Mouse (Mus musculus): Measurements from ENCODE around the gene Slc2a13. TPM values are rescaled to one million over a fixed set of nuclear protein-coding genes. Genes with fewer than 3 reads are reported as not detected.

Slc2a13 gene
- polyA plus RNA-seq, 1 experiment from 2014 or later, result 0.44 TPM

DNA sequence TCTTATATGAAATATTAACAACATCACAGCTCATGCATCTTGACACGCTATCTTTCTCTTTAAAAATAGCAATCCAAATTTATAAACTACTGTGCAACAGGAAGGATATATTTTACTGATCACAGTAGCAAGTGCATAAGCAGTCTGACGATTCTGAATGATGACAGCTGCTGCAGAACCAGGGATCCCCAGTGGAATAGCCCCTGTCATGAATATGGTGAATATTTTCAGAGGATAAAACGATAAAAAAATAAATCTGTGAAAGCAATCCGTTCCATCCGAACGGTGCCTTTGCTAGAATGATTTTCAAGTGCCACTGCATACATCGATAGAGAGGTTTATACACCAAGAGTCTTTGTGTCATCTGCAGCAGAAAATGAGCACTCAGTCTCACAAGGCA is 222.1 kb downstream of the Slc2a13 start:
- H3K36me3 ChIP-seq (ENCODE audit: control insufficient read depth, insufficient read depth, low read length), result no peaks in the 10 kb centered on the region
- no peak overlapping the region for H3K9ac ChIP-seq (ENCODE audit: low read depth, low read length)
- ATAC-seq (replicated peaks; ENCODE audit: low FRiP score), result no peak
- H3K4me2 ChIP-seq, result no peak overlapping the region
- H3K4me1 ChIP-seq (replicated peaks; ENCODE audit: control insufficient read depth, insufficient read depth, low read length), result no peaks in the 10 kb centered on the region
- 82% methylated on average over 7 of the region's 7 CpGs for WGBS
- H3K27ac ChIP-seq (ENCODE audit: low read depth, low read length), result no peak overlapping the region
- DNase-seq (ENCODE audit: low spot score), result no peak
- H3K4me3 ChIP-seq (ENCODE audit: low read depth, low read length), result no peak overlapping the region
- H3K9me3 ChIP-seq (ENCODE audit: control insufficient read depth, low read length), result no peaks in the 10 kb centered on the region
- H3K27me3 ChIP-seq (replicated peaks; ENCODE audit: control insufficient read depth, insufficient read depth, low read length), result no peaks in the 10 kb centered on the region

DNA sequence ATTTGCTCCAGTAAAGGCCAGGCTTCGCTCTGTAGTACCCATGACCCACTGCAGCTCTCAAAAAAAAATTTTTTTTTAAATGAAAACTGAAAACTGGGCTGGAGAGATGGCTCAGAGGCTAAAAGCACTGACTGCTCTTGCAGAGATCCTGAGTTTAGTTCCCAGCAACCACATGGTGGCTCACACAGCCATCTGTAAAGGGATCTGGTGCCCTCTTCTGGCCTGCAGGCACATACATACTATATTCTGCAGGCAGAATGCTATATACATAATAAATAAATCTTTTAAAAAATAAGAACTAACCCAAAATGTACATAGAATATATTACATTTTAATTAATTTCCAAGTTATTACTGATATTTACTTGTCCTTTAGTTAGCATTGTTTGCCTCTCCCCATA is 234.7 kb downstream of the Slc2a13 start:
- Histone ChIP-seq H3K36me3 (ENCODE audit: control insufficient read depth, insufficient read depth, low read length) (no peaks in the 10 kb centered on the region), H3K27ac (ENCODE audit: low read depth, low read length) (no peak overlapping the region), H3K4me3 (ENCODE audit: low read depth, low read length) (no peak overlapping the region), H3K9me3 (ENCODE audit: control insufficient read depth, low read length) (no peaks in the 10 kb centered on the region), H3K27me3 (replicated peaks; ENCODE audit: control insufficient read depth, insufficient read depth, low read length) (no peaks in the 10 kb centered on the region), H3K9ac (ENCODE audit: low read depth, low read length) (no peak overlapping the region), H3K4me1 (replicated peaks; ENCODE audit: control insufficient read depth, insufficient read depth, low read length) (no peaks in the 10 kb centered on the region), H3K4me2 (no peak overlapping the region)
- 52% methylated on average over 1 of the region's 1 CpGs for WGBS
- no peak for ATAC-seq (replicated peaks; ENCODE audit: low FRiP score)
- DNase-seq (ENCODE audit: low spot score), result no peak

- no peaks in the 10 kb centered on the region for H3K27me3 ChIP-seq (replicated peaks; ENCODE audit: control insufficient read depth, insufficient read depth, low read length)
- H3K9ac ChIP-seq (ENCODE audit: low read depth, low read length), result no peak overlapping the region
- no peak for DNase-seq (ENCODE audit: low spot score)
- no peaks in the 10 kb centered on the region for H3K9me3 ChIP-seq (ENCODE audit: control insufficient read depth, low read length)
- no peak for ATAC-seq (replicated peaks; ENCODE audit: low FRiP score)
- no peaks in the 10 kb centered on the region for H3K36me3 ChIP-seq (ENCODE audit: control insufficient read depth, insufficient read depth, low read length)
- WGBS, result 73% methylated on average over 6 of the region's 6 CpGs
- no peak overlapping the region for H3K27ac ChIP-seq (ENCODE audit: low read depth, low read length)
- H3K4me3 ChIP-seq (ENCODE audit: low read depth, low read length), result no peak overlapping the region
- H3K4me2 ChIP-seq, result no peak overlapping the region
- no peaks in the 10 kb centered on the region for H3K4me1 ChIP-seq (replicated peaks; ENCODE audit: control insufficient read depth, insufficient read depth, low read length)
Observed at GRCm38 (mm10) chr15:91334416-91334900, 238.6 kb downstream of the Slc2a13 start.

DNA sequence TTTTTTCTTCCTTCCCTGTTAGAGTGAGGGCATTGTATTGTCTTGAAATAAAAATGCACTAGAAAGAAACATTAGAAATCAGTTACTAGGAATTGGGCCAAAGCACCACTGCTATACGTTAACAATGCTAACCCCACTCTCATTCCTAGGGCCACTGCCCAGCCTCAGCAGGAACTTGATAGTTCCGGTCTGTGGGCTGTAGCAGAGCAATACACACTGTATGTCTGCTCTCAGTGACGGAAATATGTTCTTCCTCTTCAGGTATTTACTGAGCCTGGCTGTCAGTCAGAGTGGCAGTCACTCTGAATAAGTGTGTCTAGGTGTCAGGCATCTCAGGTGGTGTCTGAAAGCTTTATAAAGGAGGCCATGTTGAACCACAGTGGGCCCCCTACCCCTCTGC is 245.3 kb downstream of the Slc2a13 start:
- DNase-seq (ENCODE audit: low spot score) (no peak), ATAC-seq (replicated peaks; ENCODE audit: low FRiP score) (no peak)
- H3K4me2 ChIP-seq, result no peak overlapping the region
- H3K9ac ChIP-seq (ENCODE audit: low read depth, low read length), result no peak overlapping the region
- no peak overlapping the region for H3K27ac ChIP-seq (ENCODE audit: low read depth, low read length)
- 47% methylated on average over 3 of the region's 3 CpGs for WGBS
- H3K4me3 ChIP-seq (ENCODE audit: low read depth, low read length), result no peak overlapping the region
- H3K27me3 ChIP-seq (replicated peaks; ENCODE audit: control insufficient read depth, insufficient read depth, low read length), result no peaks in the 10 kb centered on the region
- no peaks in the 10 kb centered on the region for H3K4me1 ChIP-seq (replicated peaks; ENCODE audit: control insufficient read depth, insufficient read depth, low read length)
- no peaks in the 10 kb centered on the region for H3K9me3 ChIP-seq (ENCODE audit: control insufficient read depth, low read length)
- no peaks in the 10 kb centered on the region for H3K36me3 ChIP-seq (ENCODE audit: control insufficient read depth, insufficient read depth, low read length)

DNA sequence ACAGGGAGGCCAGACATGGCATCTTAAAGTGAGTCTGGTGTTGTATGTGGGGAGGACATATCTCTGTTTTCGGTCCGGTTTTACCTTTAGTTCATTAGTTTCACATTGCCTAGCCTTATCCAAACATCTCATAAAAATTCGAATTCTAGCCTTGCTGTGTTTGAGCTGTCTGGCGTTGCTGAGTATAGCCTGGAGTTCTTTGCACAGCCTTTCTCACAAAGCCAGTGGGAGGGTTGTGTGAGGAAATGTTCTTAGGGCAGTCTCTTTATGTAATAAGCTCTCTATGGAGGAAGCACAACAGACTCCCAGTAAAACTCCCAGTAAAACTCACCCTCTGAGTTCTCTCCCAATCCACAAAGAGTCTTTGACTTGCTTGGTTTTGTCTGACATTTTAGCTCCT is 246.0 kb downstream of the Slc2a13 start:
- ATAC-seq (replicated peaks; ENCODE audit: low FRiP score) (no peak), DNase-seq (ENCODE audit: low spot score) (no peak)
- H3K9ac ChIP-seq (ENCODE audit: low read depth, low read length), result no peak overlapping the region
- no peaks in the 10 kb centered on the region for H3K36me3 ChIP-seq (ENCODE audit: control insufficient read depth, insufficient read depth, low read length)
- H3K9me3 ChIP-seq (ENCODE audit: control insufficient read depth, low read length), result no peaks in the 10 kb centered on the region
- H3K4me2 ChIP-seq, result no peak overlapping the region
- H3K4me3 ChIP-seq (ENCODE audit: low read depth, low read length), result no peak overlapping the region
- 73% methylated on average over 4 of the region's 4 CpGs for WGBS
- no peaks in the 10 kb centered on the region for H3K27me3 ChIP-seq (replicated peaks; ENCODE audit: control insufficient read depth, insufficient read depth, low read length)
- H3K27ac ChIP-seq (ENCODE audit: low read depth, low read length), result no peak overlapping the region
- H3K4me1 ChIP-seq (replicated peaks; ENCODE audit: control insufficient read depth, insufficient read depth, low read length), result no peaks in the 10 kb centered on the region

- 45% methylated on average over 3 of the region's 3 CpGs for WGBS
- ATAC-seq (replicated peaks; ENCODE audit: low FRiP score) (no peak), DNase-seq (ENCODE audit: low spot score) (no peak)
- no peaks in the 10 kb centered on the region for H3K4me1 ChIP-seq (replicated peaks; ENCODE audit: control insufficient read depth, insufficient read depth, low read length)
- no peak overlapping the region for H3K4me3 ChIP-seq (ENCODE audit: low read depth, low read length)
- no peak overlapping the region for H3K9ac ChIP-seq (ENCODE audit: low read depth, low read length)
- H3K36me3 ChIP-seq (ENCODE audit: control insufficient read depth, insufficient read depth, low read length), result no peaks in the 10 kb centered on the region
- no peak overlapping the region for H3K4me2 ChIP-seq
- no peak overlapping the region for H3K27ac ChIP-seq (ENCODE audit: low read depth, low read length)
- H3K9me3 ChIP-seq (ENCODE audit: control insufficient read depth, low read length), result no peaks in the 10 kb centered on the region
- no peaks in the 10 kb centered on the region for H3K27me3 ChIP-seq (replicated peaks; ENCODE audit: control insufficient read depth, insufficient read depth, low read length)
Observed at GRCm38 (mm10) chr15:91319376-91319775, 253.7 kb downstream of the Slc2a13 start.

DNA sequence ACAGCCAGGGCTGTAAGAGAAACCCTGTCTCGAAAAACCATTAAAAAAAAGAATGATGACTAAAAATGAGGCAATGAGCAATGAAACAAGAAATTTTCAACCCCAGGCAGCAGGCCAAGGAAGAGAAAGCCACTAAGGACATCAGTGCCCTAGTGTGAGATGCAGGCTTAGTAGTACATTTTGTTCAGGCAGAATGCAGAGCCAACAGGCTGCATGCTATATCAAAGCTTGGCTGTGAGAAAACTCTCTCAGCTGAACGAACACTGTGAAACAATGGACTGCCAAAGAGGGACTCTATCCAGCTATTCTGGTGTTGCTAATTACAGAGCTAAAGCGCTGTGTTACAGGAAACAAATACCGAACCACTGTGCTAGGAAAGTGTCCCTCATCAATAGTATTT is 256.1 kb downstream of the Slc2a13 start:
- WGBS, result 79% methylated on average over 4 of the region's 4 CpGs
- H3K36me3 ChIP-seq (ENCODE audit: control insufficient read depth, insufficient read depth, low read length), result no peaks in the 10 kb centered on the region
- H3K9me3 ChIP-seq (ENCODE audit: control insufficient read depth, low read length), result no peaks in the 10 kb centered on the region
- no peak overlapping the region for H3K4me3 ChIP-seq (ENCODE audit: low read depth, low read length)
- no peak overlapping the region for H3K9ac ChIP-seq (ENCODE audit: low read depth, low read length)
- no peaks in the 10 kb centered on the region for H3K27me3 ChIP-seq (replicated peaks; ENCODE audit: control insufficient read depth, insufficient read depth, low read length)
- H3K4me2 ChIP-seq, result no peak overlapping the region
- no peaks in the 10 kb centered on the region for H3K4me1 ChIP-seq (replicated peaks; ENCODE audit: control insufficient read depth, insufficient read depth, low read length)
- DNase-seq (ENCODE audit: low spot score) (no peak), ATAC-seq (replicated peaks; ENCODE audit: low FRiP score) (no peak)
- no peak overlapping the region for H3K27ac ChIP-seq (ENCODE audit: low read depth, low read length)

DNA sequence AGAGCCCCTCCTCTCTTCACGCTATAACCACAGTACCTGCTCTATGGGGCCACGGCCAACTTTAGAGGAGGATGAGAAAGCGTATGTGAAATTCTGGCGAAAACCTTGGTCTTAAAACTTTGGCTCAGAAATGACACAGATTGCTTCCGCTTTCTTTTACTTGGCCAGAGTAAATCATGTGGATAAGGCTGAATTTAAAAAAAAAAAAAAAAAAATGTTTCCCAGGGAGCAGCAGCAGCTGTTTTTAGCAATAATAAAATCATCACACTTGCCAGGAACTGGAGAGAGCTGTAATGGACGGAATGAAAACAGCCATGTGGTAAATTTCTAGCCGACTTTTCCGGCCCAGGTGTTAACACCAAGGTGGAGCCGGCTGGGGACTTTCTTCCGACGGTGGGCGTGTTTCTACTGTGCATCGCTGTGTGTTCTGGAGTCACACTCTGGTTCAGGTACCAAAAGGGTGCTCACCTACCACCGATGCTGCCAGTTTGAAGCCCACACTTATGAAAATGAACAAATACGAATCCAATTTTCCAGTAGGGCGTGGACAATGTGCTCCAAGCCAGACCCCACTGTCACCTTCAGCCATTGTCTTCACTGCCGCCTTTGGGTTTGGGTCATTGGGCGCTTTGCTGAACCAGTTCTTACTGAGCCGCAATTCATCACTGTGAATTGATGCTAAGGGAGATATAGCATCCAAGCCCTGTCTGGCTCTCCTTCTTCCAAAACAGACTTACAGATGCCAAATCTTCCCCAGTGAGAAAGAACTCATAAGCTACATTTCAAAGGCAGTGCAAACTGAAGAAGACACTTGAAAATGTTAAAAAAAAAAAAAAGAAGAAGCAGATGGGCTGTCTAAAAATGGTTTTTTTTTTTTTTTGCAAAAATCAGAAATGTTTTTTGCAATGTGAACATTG is 258.4 kb downstream of the Slc2a13 start:
- Histone ChIP-seq H3K36me3 (ENCODE audit: control insufficient read depth, insufficient read depth, low read length) (no peaks in the 10 kb centered on the region), H3K27ac (ENCODE audit: low read depth, low read length) (no peak overlapping the region), H3K4me1 (replicated peaks; ENCODE audit: control insufficient read depth, insufficient read depth, low read length) (no peaks in the 10 kb centered on the region), H3K9ac (ENCODE audit: low read depth, low read length) (no peak overlapping the region), H3K27me3 (replicated peaks; ENCODE audit: control insufficient read depth, insufficient read depth, low read length) (no peaks in the 10 kb centered on the region), H3K4me3 (ENCODE audit: low read depth, low read length) (no peak overlapping the region), H3K9me3 (ENCODE audit: control insufficient read depth, low read length) (no peaks in the 10 kb centered on the region), H3K4me2 (no peak overlapping the region)
- WGBS, result 83% methylated on average over 19 of the region's 19 CpGs
- ATAC-seq (replicated peaks; ENCODE audit: low FRiP score) (no peak), DNase-seq (ENCODE audit: low spot score) (no peak)

GRCm38 (mm10) chr15:91304296-91304852 is 268.7 kb downstream of the Slc2a13 start:
- Histone ChIP-seq H3K27ac (ENCODE audit: low read depth, low read length) (no peak overlapping the region), H3K4me3 (ENCODE audit: low read depth, low read length) (no peak overlapping the region), H3K27me3 (replicated peaks; ENCODE audit: control insufficient read depth, insufficient read depth, low read length) (no peaks in the 10 kb centered on the region), H3K4me1 (replicated peaks; ENCODE audit: control insufficient read depth, insufficient read depth, low read length) (no peaks in the 10 kb centered on the region), H3K9me3 (ENCODE audit: control insufficient read depth, low read length) (no peaks in the 10 kb centered on the region), H3K36me3 (ENCODE audit: control insufficient read depth, insufficient read depth, low read length) (no peaks in the 10 kb centered on the region), H3K9ac (ENCODE audit: low read depth, low read length) (no peak overlapping the region), H3K4me2 (no peak overlapping the region)
- 44% methylated on average over 7 of the region's 7 CpGs for WGBS
- ATAC-seq (replicated peaks; ENCODE audit: low FRiP score) (peak; percentile 72), DNase-seq (ENCODE audit: low spot score) (no peak)

All from liver, embryonic 11.5 days (tissue).